Mouse (Mus musculus) G1E (cell line): Measurements from ENCODE around the gene Erp27.

Source experiments
- CTCF ChIP-seq: IDR thresholded peaks from 2 replicates; pipeline ENCODE4 v1.5.1; 2012; ENCODE audit warnings: low read depth, low read length, inconsistent platforms, mixed read lengths
- TAL1 ChIP-seq: conservative IDR thresholded peaks from 2 replicates; pipeline ENCODE4 v1.6.1; 2012; ENCODE audit warnings: low read depth, low read length, inconsistent platforms, mixed read lengths

DNA sequence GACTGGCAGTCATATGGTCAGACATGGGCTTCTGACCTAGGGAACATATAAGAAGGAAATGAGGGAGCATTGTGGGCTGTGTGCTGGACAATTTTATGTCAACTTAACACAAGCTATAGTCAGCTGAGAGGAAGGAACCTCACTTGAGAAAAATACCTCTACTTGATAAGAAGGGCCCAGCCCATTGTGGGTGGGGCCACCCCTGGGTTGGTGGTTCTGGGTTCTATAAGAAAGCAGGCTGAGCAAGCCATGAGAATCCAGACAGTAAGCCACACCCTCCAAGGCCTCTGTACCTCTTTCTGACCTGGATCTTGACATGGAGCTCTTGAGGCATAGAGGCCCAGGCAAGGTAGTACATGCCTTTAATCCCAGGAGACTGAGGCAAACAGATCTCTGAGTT lies 21.4 kb upstream of the Erp27 start:
- TF ChIP-seq CTCF (no peak), TAL1 (no peak)
